Mouse (Mus musculus) layer of hippocampus, postnatal 25 days (tissue): ENCODE data around the gene Cox6b1. TPM values are rescaled to one million over a fixed set of nuclear protein-coding genes. Genes with fewer than 3 reads are reported as not detected.
A peak's percentile ranks its signal among the peaks of the same experiment; 100 is the strongest.

Source experiments
- DNase-seq, 2 experiments: peaks; one replicate each; pipeline ENCODE4 v3.0.0; 2022; ENCODE audit warnings: mixed read lengths in 2 of 2, low spot score in 1 of 2; ENCODE audit errors: extremely low spot score in 1 of 2
- total RNA-seq, 2 experiments: library from RNA; stranded (reverse); gene quantifications; 2 replicates each; pipeline ENCODE4 v1.2.3; 2021

The Cox6b1 gene
- total RNA-seq = 100 to 1,000 TPM; 631 to 741 TPM

GRCm38 (mm10) chr7:30625530-30626384, at the start of gene Cox6b1:
TSS of gene Cox6b1 (minus strand) at chr7:30626151.
- peak; percentile 55 to 78 for DNase-seq

DNA sequence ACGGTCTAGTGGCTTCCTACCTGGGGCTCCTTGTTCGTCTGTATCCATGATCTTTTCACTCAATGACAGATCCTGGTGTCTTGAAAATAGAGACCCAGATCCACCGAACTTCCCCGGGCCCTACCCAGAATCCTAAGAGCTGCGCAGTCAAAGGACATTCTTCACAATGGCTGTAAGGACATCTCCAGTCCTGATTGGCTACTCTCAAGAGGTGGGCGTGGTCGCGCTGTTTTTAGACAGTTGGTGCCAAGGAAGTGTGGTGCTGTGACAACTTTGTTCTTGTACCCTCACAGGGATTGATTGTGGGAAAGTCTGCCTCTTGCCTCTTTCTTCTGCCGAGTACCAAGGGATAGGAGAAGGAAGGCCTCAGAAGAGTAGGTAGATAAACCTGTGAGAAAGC, 45.5 kb upstream of the Cox6b1 start, which contains the start of gene Pmis2:
Pmis2 (minus strand) TSS at position 126 of the 400 bp plus-strand sequence.
- DNase-seq = no peak

DNA sequence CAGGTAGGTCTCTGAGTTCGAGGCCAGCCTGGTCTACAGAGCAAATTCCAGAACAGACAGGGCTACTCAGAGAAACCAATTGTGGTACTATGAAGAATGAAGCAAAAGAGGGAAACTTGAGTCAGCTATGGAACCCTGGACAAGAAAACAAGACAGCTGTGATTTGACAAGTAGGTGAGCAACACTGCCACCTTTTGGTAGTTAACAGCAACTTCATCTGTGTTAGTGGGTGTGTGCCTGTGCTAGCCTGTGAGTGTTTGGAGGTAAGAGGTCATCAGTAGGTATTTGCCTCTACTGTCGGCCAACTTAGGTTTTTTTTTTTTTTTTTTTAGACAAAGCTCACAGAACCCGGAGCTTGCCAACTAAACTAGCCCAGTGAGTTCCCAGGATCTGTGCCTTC, 43.3 kb upstream of the Cox6b1 start:
- no peak for DNase-seq

- no peak for DNase-seq
Observed at GRCm38 (mm10) chr7:30665321-30665720, 39.4 kb upstream of the Cox6b1 start.

DNA sequence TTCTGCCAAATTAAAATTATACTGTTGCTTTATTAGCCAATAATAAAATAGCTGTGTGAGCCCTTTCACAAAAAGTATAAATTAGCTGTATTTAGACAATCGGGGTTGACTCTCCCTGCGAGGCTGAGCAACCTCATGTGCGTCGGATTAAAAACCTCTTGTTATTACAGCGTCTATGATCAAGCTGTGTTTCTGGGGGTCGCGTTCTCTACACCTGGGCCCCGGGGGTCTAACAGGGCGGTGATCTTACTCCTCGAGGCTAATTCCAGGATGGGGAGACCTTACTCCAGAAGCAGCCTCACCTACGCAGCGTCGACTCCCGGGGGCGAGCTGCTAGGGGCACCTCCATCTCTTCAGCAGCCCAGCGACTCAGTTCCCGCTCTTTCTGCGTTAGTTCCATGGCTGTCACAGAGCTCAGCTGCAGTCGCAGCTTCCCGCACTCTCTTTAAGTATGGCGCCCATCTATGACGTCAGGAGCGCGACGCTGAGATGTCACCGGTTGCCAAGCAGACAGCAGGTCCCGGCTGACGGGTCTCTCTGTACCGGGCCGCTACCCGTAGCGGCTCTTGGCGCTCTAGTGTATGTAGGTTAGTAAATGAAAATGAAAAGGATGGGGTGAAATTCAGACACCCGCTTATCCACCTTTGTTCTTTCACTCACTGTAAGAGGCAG, 38.7 kb upstream of the Cox6b1 start, which contains the start of gene Haus5:
Haus5 (minus strand) TSS at position 466 of the 672 bp plus-strand sequence.
- peak; percentile 86 to 90 for DNase-seq

DNA sequence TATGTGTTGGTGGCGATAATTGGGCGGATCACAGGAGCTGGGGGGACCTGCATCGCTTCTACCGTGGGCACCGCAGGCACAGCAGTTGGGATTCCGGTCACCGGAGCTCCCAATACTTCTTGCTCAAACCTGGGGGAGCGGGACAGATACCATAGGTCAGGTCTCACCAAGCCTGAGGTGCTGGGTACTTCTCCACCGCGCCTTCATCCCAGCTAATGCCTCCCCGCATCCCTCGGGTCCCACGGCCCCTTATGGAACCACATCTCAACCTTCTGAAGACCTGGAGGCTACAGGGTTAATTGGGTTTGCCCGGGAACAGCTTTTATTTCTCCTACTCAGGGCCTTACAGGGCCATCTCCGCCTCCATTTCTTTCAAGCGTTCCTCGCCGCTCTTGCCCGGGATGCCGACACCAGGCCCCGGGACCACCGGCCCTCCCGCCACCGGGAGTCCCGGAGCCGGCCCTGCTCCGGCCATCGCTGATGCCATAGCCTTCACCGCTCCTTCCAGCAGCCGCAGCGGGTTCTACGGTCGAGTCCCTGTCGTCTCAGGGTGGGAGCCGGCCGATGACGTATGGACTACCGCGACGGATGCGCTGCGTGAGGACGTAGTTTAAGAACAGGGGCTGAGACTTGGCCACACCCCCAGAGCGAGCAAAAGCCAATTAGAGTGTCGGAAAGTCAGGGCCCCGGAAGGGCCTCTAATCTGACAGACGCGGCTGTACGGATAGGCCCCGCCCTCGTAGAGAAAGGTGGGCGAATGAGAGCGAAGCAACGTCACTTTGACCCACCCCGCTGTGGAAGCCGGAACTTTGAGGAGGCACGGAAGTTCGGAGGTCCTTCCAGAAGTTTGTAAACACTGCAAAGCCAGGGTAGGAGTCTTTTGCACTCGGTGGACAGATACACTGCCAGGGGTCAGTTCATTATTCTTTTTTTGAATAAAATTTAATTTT, 23.9 kb upstream of the Cox6b1 start, which contains the start of gene Rbm42:
Rbm42 (minus strand) TSS at position 727 of the 950 bp plus-strand sequence.
- DNase-seq = peak; percentile 95

DNA sequence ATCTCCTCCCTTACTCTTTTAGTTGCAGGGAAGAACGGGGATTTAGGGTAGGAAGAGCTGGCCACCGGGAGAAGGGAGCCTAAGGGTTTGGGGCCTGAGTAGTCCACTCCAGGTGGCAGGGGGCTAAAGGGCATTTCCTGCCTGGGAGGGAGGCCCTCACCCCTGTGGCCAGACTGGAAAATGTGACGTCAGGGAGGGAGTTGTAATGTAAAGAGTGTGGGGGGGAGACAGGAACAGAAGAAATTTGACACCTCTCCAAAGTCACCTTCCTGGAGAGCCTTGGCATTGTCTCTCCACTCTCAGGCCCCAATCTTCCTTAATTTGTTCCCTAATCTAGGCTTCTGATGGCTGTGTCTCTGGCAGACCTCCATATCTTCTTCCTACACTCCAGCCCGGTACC, 13.1 kb upstream of the Cox6b1 start:
- no peak for DNase-seq

GRCm38 (mm10) chr7:30636395-30636794, 10.4 kb upstream of the Cox6b1 start:
- DNase-seq = no peak

GRCm38 (mm10) chr7:30635752-30636151, 9.8 kb upstream of the Cox6b1 start, which contains the start of gene Etv2:
TSS of gene Etv2 (minus strand) at chr7:30635852.
- no peak for DNase-seq

GRCm38 (mm10) chr7:30634621-30635020, 8.7 kb upstream of the Cox6b1 start:
- peak in 1 of 2 experiments; percentile 43 for DNase-seq

- no peak for DNase-seq
Observed at GRCm38 (mm10) chr7:30633762-30634412, 7.9 kb upstream of the Cox6b1 start.

DNA sequence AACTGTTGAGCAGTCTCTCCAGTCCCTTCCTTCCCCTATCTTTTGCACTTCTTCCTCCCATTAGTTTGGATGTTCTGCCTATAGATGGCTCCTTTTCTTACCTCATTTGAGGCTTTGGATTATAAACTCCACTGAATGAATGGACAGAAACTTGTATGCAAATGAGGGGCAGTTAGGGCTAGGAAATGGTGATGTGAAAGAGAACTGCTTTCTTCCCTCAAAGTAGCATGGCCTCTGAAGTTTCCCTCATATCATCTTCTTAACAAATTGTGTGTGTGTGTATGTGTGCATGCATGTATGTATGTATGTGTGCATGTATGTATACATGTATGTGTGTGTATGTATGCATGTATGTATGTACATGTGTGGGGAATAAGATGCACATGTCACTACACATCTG, 3.1 kb upstream of the Cox6b1 start:
- DNase-seq = no peak

DNA sequence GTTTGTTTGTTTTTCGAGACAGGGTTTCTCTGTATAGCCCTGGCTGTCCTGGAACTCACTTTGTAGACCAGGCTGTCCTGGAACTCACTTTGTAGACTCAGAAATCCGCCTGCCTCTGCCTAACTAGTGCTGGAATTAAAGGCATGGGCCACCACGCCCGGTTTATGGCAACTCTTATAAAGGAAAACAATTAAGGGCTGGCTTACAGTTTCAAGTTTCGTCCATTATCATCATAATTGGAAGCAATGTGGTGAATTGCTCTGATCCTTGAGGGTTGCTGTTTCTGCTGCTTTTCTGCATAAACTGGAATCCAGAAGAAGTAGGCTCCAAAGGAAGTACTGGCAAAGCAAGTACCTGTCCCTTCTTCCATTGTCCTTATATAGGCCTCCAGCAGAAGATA, 696 bp upstream of the Cox6b1 start:
- DNase-seq = no peak

- peak in 1 of 2 experiments; percentile 10 for DNase-seq
Observed at GRCm38 (mm10) chr7:30619202-30619601, 6.7 kb downstream of the Cox6b1 start.

- DNase-seq = no peak
Observed at GRCm38 (mm10) chr7:30618658-30619057, 7.3 kb downstream of the Cox6b1 start.

DNA sequence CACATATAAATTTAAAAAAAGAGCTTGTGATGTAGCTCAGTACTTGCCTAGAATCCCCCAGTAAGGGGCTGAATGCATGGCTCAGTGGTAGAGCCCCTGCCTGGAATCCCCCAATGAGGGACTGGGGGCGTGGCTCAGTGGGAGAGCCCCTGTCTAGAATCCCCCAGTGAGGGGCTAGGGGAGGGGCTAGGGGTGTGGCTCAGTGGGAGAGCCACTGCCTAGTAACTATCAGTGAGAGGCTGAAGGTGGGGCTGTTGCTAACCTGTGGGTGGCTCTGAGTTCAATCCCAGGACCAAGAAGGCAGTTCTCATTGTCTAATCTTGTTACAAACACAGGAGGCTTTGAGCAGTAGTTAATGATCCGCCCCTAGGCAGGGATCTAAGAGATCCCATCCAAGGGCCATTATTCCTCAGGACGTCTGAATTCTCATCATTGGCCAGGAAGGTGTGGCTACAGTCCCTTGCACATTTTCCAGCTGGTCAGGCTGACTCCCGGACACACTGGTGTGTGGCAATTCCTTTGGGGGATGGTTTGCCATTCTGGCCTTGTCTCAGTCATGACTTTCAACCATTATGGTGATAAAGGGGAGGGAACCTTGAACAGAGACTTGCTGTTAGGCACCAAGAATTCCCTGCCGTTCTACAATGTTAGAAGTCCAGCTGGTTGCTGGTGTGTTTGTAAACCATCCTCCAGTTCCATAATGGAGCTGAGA, 10.7 kb downstream of the Cox6b1 start:
- DNase-seq = no peak

DNA sequence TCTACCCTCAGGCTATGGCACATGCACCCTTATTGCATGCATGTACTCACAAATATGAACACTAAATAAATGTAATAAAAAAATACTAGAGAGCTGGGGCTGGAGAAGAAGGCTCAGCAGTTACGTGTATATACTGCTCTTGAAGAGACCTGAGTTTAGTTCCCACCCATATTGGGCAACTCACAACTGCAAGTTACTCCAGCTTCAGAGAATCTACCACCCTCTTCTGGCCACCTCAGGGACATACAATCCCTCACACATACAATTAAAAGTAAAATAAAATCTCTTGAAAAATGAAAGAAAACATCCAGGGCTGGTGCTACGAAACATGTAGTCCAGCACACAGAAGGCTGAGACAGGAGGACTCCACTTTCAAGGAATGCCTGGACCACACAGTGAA, 11.5 kb downstream of the Cox6b1 start:
- no peak for DNase-seq

DNA sequence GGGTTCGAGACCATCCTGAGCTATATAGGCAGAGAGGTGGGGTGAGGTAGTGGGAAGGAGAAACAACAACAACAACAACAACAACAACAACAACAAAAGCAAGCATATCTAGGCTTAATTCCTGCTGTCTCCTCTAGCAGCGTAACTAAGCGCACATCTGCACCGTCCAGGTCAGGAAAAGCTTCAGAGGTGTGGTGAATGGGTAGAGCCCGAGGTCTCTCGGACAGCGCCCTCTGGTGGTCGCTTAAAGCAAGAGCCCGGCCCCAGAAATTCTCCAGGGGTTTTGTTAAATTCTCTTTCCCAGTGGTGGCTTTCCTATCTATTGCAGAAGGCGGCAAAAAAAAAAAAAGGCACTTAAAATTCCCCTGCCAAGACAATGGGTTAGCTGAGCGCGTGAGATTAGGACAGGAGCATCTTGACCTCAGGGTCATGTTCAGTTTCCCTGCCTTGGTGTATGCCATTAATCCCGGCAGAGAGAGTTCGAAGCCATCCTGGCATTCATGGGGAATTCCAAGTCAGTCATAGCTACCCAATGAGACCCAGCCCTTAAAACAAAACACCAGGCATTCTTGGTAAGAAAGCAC, 12.3 kb downstream of the Cox6b1 start:
- DNase-seq = peak; percentile 34 to 58
